Mouse (Mus musculus): ENCODE results near the gene Synpo2l.

- no peak for TF ChIP-seq CTCF (IDR thresholded peaks at IDR 0.05; ENCODE audit: borderline replicate concordance, insufficient read depth, low read length)
- TF ChIP-seq POLR2A (IDR thresholded peaks at IDR 0.05; ENCODE audit: low read depth, low read length), result no peak
Measured at GRCm38 (mm10) chr14:20609519-20609918, 58.6 kb downstream of the Synpo2l start.

Measured in embryonic fibroblast, embryonic 13.5 days (primary cell).